Comparison of ENCODE assay signal across 21 mouse cellular contexts in genomic region chr6:3511116-3511515, GRCm38 (mm10). TPM values are rescaled to one million over a fixed set of nuclear protein-coding genes. Genes with fewer than 3 reads are reported as not detected.
A peak's percentile ranks its signal among the peaks of the same experiment; 100 is the strongest.
DNase-seq lines count a peak whose midpoint lies in the region; ATAC-seq and TF ChIP-seq lines count a peak whose summit lies in the region.
"Had no signal": no experiment of that assay in that cellular context is flagged by ENCODE, and none has a peak within 500 bp of the region (broad histone marks: within the 10 kb centered on the region; RNA-seq: fewer than 3 reads in every experiment).

No protein-coding gene starts in this region.

- H3K27ac ChIP-seq in neural tube, embryonic 13.5 days (replicated peaks) = peak overlapping the region; percentile 74
- 0 out of 2 replicates have a peak overlapping the region, but pooled peaks have one; percentile 29 for H3K27ac ChIP-seq in forebrain, postnatal 0 days (ENCODE audit: low read depth, low read length)
- peak overlapping the region; percentile 86 for H3K27ac ChIP-seq in midbrain, embryonic 10.5 days (replicated peaks)
- H3K27ac ChIP-seq in neural tube, embryonic 15.5 days (replicated peaks) = peak overlapping the region; percentile 71
- H3K27ac ChIP-seq in heart, embryonic 10.5 days = no peak overlapping the region
- H3K27ac ChIP-seq: embryonic facial prominence, embryonic 13.5 days; liver, embryonic 14.5 days; stomach, embryonic 15.5 days had no signal

- H3K36me3 ChIP-seq in neural tube, embryonic 13.5 days = 0 out of 2 replicates have a peak, but pooled peaks cover 3% of the 10 kb centered on the region
- no peaks in the 10 kb centered on the region; the same call in 1 of the 2 replicates for H3K36me3 ChIP-seq in forebrain, postnatal 0 days (ENCODE audit: insufficient read depth)
- no peaks in the 10 kb centered on the region for H3K36me3 ChIP-seq in midbrain, embryonic 10.5 days
- H3K36me3 ChIP-seq in neural tube, embryonic 15.5 days = no peaks in the 10 kb centered on the region
- no peaks in the 10 kb centered on the region for H3K36me3 ChIP-seq in heart, embryonic 10.5 days
- H3K36me3 ChIP-seq: embryonic facial prominence, embryonic 13.5 days; limb, embryonic 12.5 days had no signal

- H3K4me1 ChIP-seq in neural tube, embryonic 13.5 days (replicated peaks) = peaks cover 25% of the 10 kb centered on the region
- peaks cover 12% of the 10 kb centered on the region for H3K4me1 ChIP-seq in forebrain, postnatal 0 days (ENCODE audit: insufficient read depth)
- H3K4me1 ChIP-seq in midbrain, embryonic 10.5 days = peaks cover 33% of the 10 kb centered on the region
- H3K4me1 ChIP-seq in neural tube, embryonic 15.5 days = peaks cover 25% of the 10 kb centered on the region
- no peaks in the 10 kb centered on the region for H3K4me1 ChIP-seq in heart, embryonic 10.5 days
- H3K4me1 ChIP-seq: stomach, embryonic 15.5 days had no signal

- no peak for TF ChIP-seq CTCF in forebrain, postnatal 0 days (IDR thresholded peaks at IDR 0.05; ENCODE audit: low read depth)

- no peak for DNase-seq in neural tube, embryonic 10.5 days (ENCODE audit: extremely low spot score, low spot score)
- DNase-seq in forebrain, postnatal 0 days = peak; percentile 46
- DNase-seq in midbrain, embryonic 10.5 days (ENCODE audit: low spot score) = no peak
- DNase-seq in layer of hippocampus, adult 9-10 months (ENCODE audit: low spot score) = no peak
- DNase-seq in heart, embryonic 10.5 days (ENCODE audit: low spot score) = no peak
- DNase-seq in embryo, embryonic 10 days (ENCODE audit: low spot score) = no peak
- DNase-seq: adrenal gland, adult 8-10 months; kidney, adult 8-10 months; kidney, postnatal 4 days; retina, postnatal 1 day; thymus, postnatal 14 days had no signal

- H3K4me2 ChIP-seq in neural tube, embryonic 13.5 days = peak overlapping the region; percentile 35
- H3K4me2 ChIP-seq in forebrain, postnatal 0 days (ENCODE audit: low read depth) = peak overlapping the region; percentile 38
- H3K4me2 ChIP-seq in neural tube, embryonic 15.5 days = peak overlapping the region; percentile 42
- H3K4me2 ChIP-seq: embryonic facial prominence, embryonic 13.5 days; limb, embryonic 12.5 days; stomach, embryonic 15.5 days had no signal

- ATAC-seq in neural tube, embryonic 13.5 days (ENCODE audit: low read depth) = 0 out of 2 replicates have a peak, but pooled peaks have one; percentile 15
- ATAC-seq in forebrain, postnatal 0 days = no peak
- ATAC-seq in neural tube, embryonic 15.5 days (ENCODE audit: low FRiP score) = peak; percentile 30; the same call in 1 of the 2 replicates
- ATAC-seq: lung, postnatal 0 days had no signal

- WGBS in neural tube, embryonic 13.5 days = 68% methylated on average over 10 of the region's 10 CpGs
- WGBS in forebrain, postnatal 0 days = 40% methylated on average over 10 of the region's 10 CpGs
- WGBS in midbrain, embryonic 10.5 days = 77% methylated on average over 10 of the region's 10 CpGs
- 50% methylated on average over 10 of the region's 10 CpGs for WGBS in neural tube, embryonic 15.5 days
- 83% methylated on average over 10 of the region's 10 CpGs for WGBS in heart, embryonic 10.5 days

- H3K9me3 ChIP-seq in neural tube, embryonic 13.5 days = no peaks in the 10 kb centered on the region
- no peaks in the 10 kb centered on the region for H3K9me3 ChIP-seq in forebrain, postnatal 0 days (ENCODE audit: low read length)
- H3K9me3 ChIP-seq in midbrain, embryonic 10.5 days (replicated peaks) = no peaks in the 10 kb centered on the region
- no peaks in the 10 kb centered on the region for H3K9me3 ChIP-seq in neural tube, embryonic 15.5 days (replicated peaks)
- H3K9me3 ChIP-seq in heart, embryonic 10.5 days = no peaks in the 10 kb centered on the region
- H3K9me3 ChIP-seq: embryonic facial prominence, embryonic 13.5 days; G1E; limb, embryonic 12.5 days; neural tube, embryonic 12.5 days; stomach, embryonic 15.5 days had no signal

- peak overlapping the region; percentile 54 for H3K9ac ChIP-seq in neural tube, embryonic 13.5 days
- peak overlapping the region; percentile 33; the same call in 1 of the 2 replicates for H3K9ac ChIP-seq in forebrain, postnatal 0 days
- H3K9ac ChIP-seq in neural tube, embryonic 15.5 days (replicated peaks) = no peak overlapping the region
- H3K9ac ChIP-seq: embryonic facial prominence, embryonic 13.5 days; limb, embryonic 12.5 days; liver, embryonic 14.5 days; stomach, embryonic 15.5 days had no signal

- H3K4me3 ChIP-seq in neural tube, embryonic 13.5 days = no peak overlapping the region
- no peak overlapping the region for H3K4me3 ChIP-seq in forebrain, postnatal 0 days (ENCODE audit: low read depth, low read length)
- peak overlapping the region; percentile 10; the same call in 1 of the 2 replicates for H3K4me3 ChIP-seq in midbrain, embryonic 10.5 days
- H3K4me3 ChIP-seq in neural tube, embryonic 15.5 days (replicated peaks) = no peak overlapping the region
- H3K4me3 ChIP-seq in heart, embryonic 10.5 days = no peak overlapping the region
- H3K4me3 ChIP-seq: embryonic facial prominence, embryonic 13.5 days; limb, embryonic 12.5 days; neural tube, embryonic 12.5 days; stomach, embryonic 15.5 days had no signal

- H3K27me3 ChIP-seq in neural tube, embryonic 13.5 days = no peaks in the 10 kb centered on the region
- H3K27me3 ChIP-seq in forebrain, postnatal 0 days (ENCODE audit: insufficient read depth, low read length) = no peaks in the 10 kb centered on the region
- no peaks in the 10 kb centered on the region for H3K27me3 ChIP-seq in midbrain, embryonic 10.5 days (ENCODE audit: low read depth, poor library complexity, severe bottlenecking)
- no peaks in the 10 kb centered on the region for H3K27me3 ChIP-seq in neural tube, embryonic 15.5 days (replicated peaks)
- no peaks in the 10 kb centered on the region for H3K27me3 ChIP-seq in heart, embryonic 10.5 days (ENCODE audit: insufficient read depth, poor library complexity, severe bottlenecking)
- H3K27me3 ChIP-seq: embryonic facial prominence, embryonic 13.5 days; limb, embryonic 12.5 days; neural tube, embryonic 12.5 days; stomach, embryonic 15.5 days had no signal

RNA-seq across cellular contexts. Expression of gene Vps50, which starts 12.9 kb away (rescaled TPM):
- polyA plus RNA-seq in neural tube, embryonic 13.5 days (2015; fragmentation: Nextera tagmentation; extraction: Ambion mirVana) = 46.5 and 48.7 TPM in 2 replicates
- total RNA-seq in forebrain, postnatal 0 days (2014; rRNA removed) = 62.6 and 68.4 TPM in 2 replicates
- 41.2 and 44.2 TPM in 2 replicates for polyA plus RNA-seq in forebrain, postnatal 0 days (2015; fragmentation: Nextera tagmentation; extraction: Ambion mirVana)
- 36.9 and 41.0 TPM in 2 replicates for polyA plus RNA-seq in midbrain, embryonic 10.5 days (2016; fragmentation: Nextera tagmentation; extraction: Ambion mirVana)
- polyA plus RNA-seq in neural tube, embryonic 15.5 days (2015; fragmentation: Nextera tagmentation; extraction: Ambion mirVana) = 48.4 and 55.1 TPM in 2 replicates
- 24.2 and 26.1 TPM in 2 replicates for polyA plus RNA-seq in heart, embryonic 10.5 days (2016; fragmentation: Nextera tagmentation; extraction: Ambion mirVana)

RNA-seq across cellular contexts. Expression of gene Hepacam2, which starts 13.0 kb away (rescaled TPM):
- polyA plus RNA-seq in neural tube, embryonic 13.5 days (2015; fragmentation: Nextera tagmentation; extraction: Ambion mirVana) = 0.40 and 0.79 TPM in 2 replicates
- total RNA-seq in forebrain, postnatal 0 days (2014; rRNA removed) = 0.19 and 0.62 TPM in 2 replicates
- 0.60 and 0.79 TPM in 2 replicates for polyA plus RNA-seq in forebrain, postnatal 0 days (2015; fragmentation: Nextera tagmentation; extraction: Ambion mirVana)
- 1.7 and 2.4 TPM in 2 replicates for polyA plus RNA-seq in midbrain, embryonic 10.5 days (2016; fragmentation: Nextera tagmentation; extraction: Ambion mirVana)
- 1.00 and 2.3 TPM in 2 replicates for polyA plus RNA-seq in neural tube, embryonic 15.5 days (2015; fragmentation: Nextera tagmentation; extraction: Ambion mirVana)
- 0.13 and 0.34 TPM in 2 replicates for polyA plus RNA-seq in heart, embryonic 10.5 days (2016; fragmentation: Nextera tagmentation; extraction: Ambion mirVana)
- total RNA-seq: gastrocnemius, postnatal 4 days had no signal
- polyA plus RNA-seq: G1E had no signal
